Mouse (Mus musculus): Measurements from ENCODE around the gene Sypl2. TPM values are rescaled to one million over a fixed set of nuclear protein-coding genes. Genes with fewer than 3 reads are reported as not detected.

Gene Sypl2
- polyA plus RNA-seq, 1 experiment from 2014 or later = 3.3 TPM

GRCm38 (mm10) chr3:108205601-108206000 is 20.8 kb downstream of the Sypl2 start:
- ATAC-seq (ENCODE audit: insufficient number of reproducible peaks, low FRiP score) = no peak
- Histone ChIP-seq H3K4me1 (replicated peaks) (peaks cover 15% of the 10 kb centered on the region), H3K4me2 (no peak overlapping the region), H3K27me3 (replicated peaks) (no peaks in the 10 kb centered on the region), H3K27ac (ENCODE audit: poor library complexity, severe bottlenecking) (no peak overlapping the region), H3K9ac (no peak overlapping the region), H3K4me3 (no peak overlapping the region), H3K36me3 (peaks cover 52% of the 10 kb centered on the region), H3K9me3 (replicated peaks) (no peaks in the 10 kb centered on the region)
- 85% methylated on average over 8 of the region's 8 CpGs for WGBS

GRCm38 (mm10) chr3:108204470-108204869 is 22.0 kb downstream of the Sypl2 start:
- H3K27ac ChIP-seq (ENCODE audit: poor library complexity, severe bottlenecking) = no peak overlapping the region
- H3K4me2 ChIP-seq = no peak overlapping the region
- peaks cover 52% of the 10 kb centered on the region for H3K36me3 ChIP-seq
- WGBS = 86% methylated on average over 11 of the region's 11 CpGs
- no peak overlapping the region for H3K9ac ChIP-seq
- peaks cover 19% of the 10 kb centered on the region for H3K4me1 ChIP-seq (replicated peaks)
- no peak overlapping the region for H3K4me3 ChIP-seq
- ATAC-seq (ENCODE audit: insufficient number of reproducible peaks, low FRiP score) = no peak
- H3K27me3 ChIP-seq (replicated peaks) = no peaks in the 10 kb centered on the region
- H3K9me3 ChIP-seq (replicated peaks) = no peaks in the 10 kb centered on the region

- H3K27me3 ChIP-seq (replicated peaks) = no peaks in the 10 kb centered on the region
- no peak for ATAC-seq (ENCODE audit: insufficient number of reproducible peaks, low FRiP score)
- peaks cover 58% of the 10 kb centered on the region for H3K36me3 ChIP-seq
- H3K4me3 ChIP-seq = no peak overlapping the region
- WGBS = 76% methylated on average over 11 of the region's 11 CpGs
- no peak overlapping the region for H3K9ac ChIP-seq
- H3K27ac ChIP-seq (ENCODE audit: poor library complexity, severe bottlenecking) = no peak overlapping the region
- H3K4me2 ChIP-seq = no peak overlapping the region
- H3K9me3 ChIP-seq (replicated peaks) = no peaks in the 10 kb centered on the region
- peaks cover 15% of the 10 kb centered on the region for H3K4me1 ChIP-seq (replicated peaks)
These were observed 22.7 kb downstream of the Sypl2 start for GRCm38 (mm10) chr3:108203621-108204325.

- no peak overlapping the region for H3K4me2 ChIP-seq
- no peak overlapping the region for H3K9ac ChIP-seq
- H3K9me3 ChIP-seq (replicated peaks) = no peaks in the 10 kb centered on the region
- H3K27me3 ChIP-seq (replicated peaks) = no peaks in the 10 kb centered on the region
- H3K27ac ChIP-seq (ENCODE audit: poor library complexity, severe bottlenecking) = no peak overlapping the region
- H3K4me3 ChIP-seq = no peak overlapping the region
- peaks cover 58% of the 10 kb centered on the region for H3K36me3 ChIP-seq
- WGBS = 91% methylated on average over 13 of the region's 13 CpGs
- H3K4me1 ChIP-seq (replicated peaks) = peaks cover 13% of the 10 kb centered on the region
- no peak for ATAC-seq (ENCODE audit: insufficient number of reproducible peaks, low FRiP score)
These were observed 23.2 kb downstream of the Sypl2 start for GRCm38 (mm10) chr3:108203212-108203611.

GRCm38 (mm10) chr3:108202506-108202905 is 23.9 kb downstream of the Sypl2 start:
- Histone ChIP-seq H3K4me1 (replicated peaks) (peaks cover 18% of the 10 kb centered on the region), H3K27me3 (replicated peaks) (no peaks in the 10 kb centered on the region), H3K4me3 (no peak overlapping the region), H3K36me3 (peaks cover 58% of the 10 kb centered on the region), H3K9ac (no peak overlapping the region), H3K4me2 (no peak overlapping the region), H3K27ac (ENCODE audit: poor library complexity, severe bottlenecking) (no peak overlapping the region), H3K9me3 (replicated peaks) (no peaks in the 10 kb centered on the region)
- no peak for ATAC-seq (ENCODE audit: insufficient number of reproducible peaks, low FRiP score)

- peak within 1 kb of the TSS; percentile 68 for H3K4me3 ChIP-seq
These were observed 25.8 kb downstream of the Sypl2 start, which contains the start of gene Cyb561d1 for GRCm38 (mm10) chr3:108200329-108201323. Cyb561d1 (minus strand) TSS chr3:108201212.

GRCm38 (mm10) chr3:108199231-108199630 is 27.2 kb downstream of the Sypl2 start:
- 93% methylated on average over 6 of the region's 6 CpGs for WGBS
- peaks cover 26% of the 10 kb centered on the region for H3K36me3 ChIP-seq
- H3K4me1 ChIP-seq (replicated peaks) = peaks cover 39% of the 10 kb centered on the region
- no peak overlapping the region for H3K9ac ChIP-seq
- H3K27ac ChIP-seq (ENCODE audit: poor library complexity, severe bottlenecking) = no peak overlapping the region
- H3K27me3 ChIP-seq (replicated peaks) = no peaks in the 10 kb centered on the region
- H3K4me3 ChIP-seq = no peak overlapping the region
- H3K9me3 ChIP-seq (replicated peaks) = no peaks in the 10 kb centered on the region
- peak overlapping the region; percentile 64; the same call in 1 of the 2 replicates for H3K4me2 ChIP-seq
- ATAC-seq (ENCODE audit: insufficient number of reproducible peaks, low FRiP score) = no peak

More at GRCm38 (mm10) chr3:108200329-108201323, 25.8 kb downstream of the Sypl2 start, which contains the start of gene Cyb561d1:
- Histone ChIP-seq H3K9me3 (replicated peaks) (no peaks in the 10 kb centered on the region), H3K27me3 (replicated peaks) (no peaks in the 10 kb centered on the region), H3K9ac (peak within 1 kb of the TSS; percentile 74), H3K4me2 (peak within 1 kb of the TSS; percentile 64), H3K27ac (ENCODE audit: poor library complexity, severe bottlenecking) (peak within 1 kb of the TSS; percentile 88), H3K4me1 (replicated peaks) (peaks cover 37% of the 10 kb centered on the region), H3K36me3 (peaks cover 40% of the 10 kb centered on the region)
- ATAC-seq (ENCODE audit: insufficient number of reproducible peaks, low FRiP score) = peak; percentile 95
- WGBS = 3% methylated on average over 44 of the region's 44 CpGs

GRCm38 (mm10) chr3:108197066-108197497 is 29.4 kb downstream of the Sypl2 start:
- Histone ChIP-seq H3K4me1 (replicated peaks) (peaks cover 50% of the 10 kb centered on the region), H3K27me3 (replicated peaks) (no peaks in the 10 kb centered on the region), H3K36me3 (peaks cover 9% of the 10 kb centered on the region; the same call in 1 of the 2 replicates), H3K9me3 (replicated peaks) (no peaks in the 10 kb centered on the region), H3K27ac (ENCODE audit: poor library complexity, severe bottlenecking) (no peak overlapping the region), H3K4me2 (peak overlapping the region; percentile 58), H3K4me3 (peak overlapping the region; percentile 10), H3K9ac (peak overlapping the region; percentile 51)
- ATAC-seq (ENCODE audit: insufficient number of reproducible peaks, low FRiP score) = no peak
- 20% methylated on average over 14 of the region's 14 CpGs for WGBS

- no peaks in the 10 kb centered on the region for H3K27me3 ChIP-seq (replicated peaks)
- no peaks in the 10 kb centered on the region for H3K9me3 ChIP-seq (replicated peaks)
- 57% methylated on average over 7 of the region's 7 CpGs for WGBS
- H3K36me3 ChIP-seq = 0 out of 2 replicates have a peak, but pooled peaks cover 6% of the 10 kb centered on the region
- ATAC-seq (ENCODE audit: insufficient number of reproducible peaks, low FRiP score) = no peak
- no peak overlapping the region for H3K4me3 ChIP-seq
- peaks cover 53% of the 10 kb centered on the region for H3K4me1 ChIP-seq (replicated peaks)
- no peak overlapping the region for H3K4me2 ChIP-seq
- H3K27ac ChIP-seq (ENCODE audit: poor library complexity, severe bottlenecking) = peak overlapping the region; percentile 38
- no peak overlapping the region for H3K9ac ChIP-seq
These were observed 30.4 kb downstream of the Sypl2 start for GRCm38 (mm10) chr3:108195941-108196590.

- ATAC-seq (ENCODE audit: insufficient number of reproducible peaks, low FRiP score) = no peak
- H3K27ac ChIP-seq (ENCODE audit: poor library complexity, severe bottlenecking) = no peak overlapping the region
- no peaks in the 10 kb centered on the region for H3K27me3 ChIP-seq (replicated peaks)
- no peak overlapping the region for H3K9ac ChIP-seq
- H3K9me3 ChIP-seq (replicated peaks) = no peaks in the 10 kb centered on the region
- H3K4me1 ChIP-seq (replicated peaks) = peaks cover 54% of the 10 kb centered on the region
- H3K36me3 ChIP-seq = 0 out of 2 replicates have a peak, but pooled peaks cover 6% of the 10 kb centered on the region
- 81% methylated on average over 4 of the region's 4 CpGs for WGBS
- H3K4me3 ChIP-seq = no peak overlapping the region
- no peak overlapping the region for H3K4me2 ChIP-seq
These were observed 31.2 kb downstream of the Sypl2 start for GRCm38 (mm10) chr3:108195287-108195686.

Data from heart, embryonic 12.5 days (tissue).